Mouse (Mus musculus): ENCODE data around the gene Brinp2. TPM values are rescaled to one million over a fixed set of nuclear protein-coding genes. Genes with fewer than 3 reads are reported as not detected.

Brinp2 gene
- polyA plus RNA-seq (2015; fragmentation: Nextera tagmentation; extraction: Ambion mirVana) = 36.6 and 43.7 TPM in 2 replicates

DNA sequence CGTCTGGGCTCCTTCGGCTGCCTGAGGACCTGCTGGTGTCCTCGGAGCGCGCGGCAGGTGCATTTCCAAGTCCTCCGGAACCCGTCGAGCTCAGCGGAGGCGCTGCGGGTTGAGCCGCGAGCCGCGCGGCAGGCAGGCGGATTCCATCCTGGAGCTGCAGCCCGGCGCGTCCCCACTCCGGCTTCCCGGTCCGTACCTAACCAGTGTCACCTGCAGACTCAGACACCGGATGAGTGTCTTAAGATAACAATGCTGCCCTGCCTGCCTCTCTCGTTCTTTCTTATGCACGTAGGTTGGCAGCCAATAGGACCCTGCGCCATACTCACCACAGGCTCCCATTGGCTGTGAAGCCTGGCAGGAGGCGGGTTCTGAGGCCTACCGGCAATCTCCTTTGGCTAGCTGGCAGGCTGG lies at the start of gene Brinp2:
TSS of gene Brinp2 (minus strand) at position 276 of the 411 bp plus-strand sequence.
- Histone ChIP-seq H3K9me3 (replicated peaks; ENCODE audit: control insufficient read depth, low read length, poor library complexity, severe bottlenecking) (no peaks in the 10 kb centered on the region), H3K4me1 (ENCODE audit: control insufficient read depth, insufficient read depth, low read length) (peaks cover 30% of the 10 kb centered on the region), H3K4me2 (ENCODE audit: low read length) (peak within 1 kb of the TSS; percentile 71), H3K4me3 (ENCODE audit: low read depth, low read length) (peak within 1 kb of the TSS; percentile 82), H3K27ac (ENCODE audit: low read length) (peak within 1 kb of the TSS; percentile 90), H3K27me3 (ENCODE audit: control insufficient read depth, insufficient read depth, low read depth, low read length) (no peaks in the 10 kb centered on the region), H3K9ac (ENCODE audit: low read depth, low read length) (peak within 1 kb of the TSS; percentile 86), H3K36me3 (ENCODE audit: control insufficient read depth, insufficient read depth, low read length) (no peaks in the 10 kb centered on the region)
- peak; percentile 99 for ATAC-seq
- under 1% methylated on average over 30 of the region's 30 CpGs for WGBS

DNA sequence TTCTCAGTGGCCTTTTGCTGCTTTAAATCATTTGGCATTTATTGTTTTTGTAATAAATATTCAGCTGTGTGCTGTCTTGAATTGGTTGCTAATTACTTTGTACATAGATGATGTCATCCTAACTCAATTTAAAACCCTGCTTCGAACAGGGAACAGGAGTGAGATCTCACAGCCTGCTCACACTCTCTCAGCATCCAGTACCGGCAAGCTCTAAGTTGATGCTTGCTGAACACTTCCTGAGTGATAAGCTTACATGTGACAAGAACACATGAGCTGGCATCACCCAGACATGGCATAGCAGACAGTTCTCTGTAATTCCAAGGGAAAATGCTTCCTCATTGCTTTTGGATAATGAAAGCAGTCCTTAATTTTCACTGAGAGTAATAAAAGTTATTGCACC lies 44.8 kb upstream of the Brinp2 start:
- Histone ChIP-seq H3K36me3 (ENCODE audit: control insufficient read depth, insufficient read depth, low read length) (no peaks in the 10 kb centered on the region), H3K9me3 (replicated peaks; ENCODE audit: control insufficient read depth, low read length, poor library complexity, severe bottlenecking) (no peaks in the 10 kb centered on the region), H3K9ac (ENCODE audit: low read depth, low read length) (no peak overlapping the region), H3K27me3 (ENCODE audit: control insufficient read depth, insufficient read depth, low read depth, low read length) (no peaks in the 10 kb centered on the region), H3K27ac (ENCODE audit: low read length) (no peak overlapping the region), H3K4me1 (ENCODE audit: control insufficient read depth, insufficient read depth, low read length) (peaks cover 11% of the 10 kb centered on the region), H3K4me2 (ENCODE audit: low read length) (no peak overlapping the region), H3K4me3 (ENCODE audit: low read depth, low read length) (no peak overlapping the region)
- WGBS = 68% methylated on average over 2 of the region's 2 CpGs
- no peak for ATAC-seq

DNA sequence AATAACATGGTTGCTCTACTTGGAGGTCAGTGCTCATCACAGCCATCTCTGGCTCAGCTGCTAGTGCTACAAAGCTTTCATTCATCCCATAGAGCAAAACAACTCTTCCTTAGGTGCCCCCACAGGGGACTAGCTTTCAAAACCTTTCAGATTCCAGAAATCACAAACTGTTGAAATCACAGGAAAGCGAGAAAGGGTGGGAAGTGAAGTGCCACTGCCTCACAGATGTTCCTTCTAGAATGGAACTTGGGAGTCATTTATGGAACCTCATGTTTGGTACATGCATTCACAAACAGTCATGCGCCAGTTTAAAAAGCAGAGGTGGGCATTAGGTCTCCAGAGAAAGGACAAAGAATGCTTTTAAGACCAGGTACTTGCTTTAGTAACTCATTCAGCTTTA lies 40.9 kb upstream of the Brinp2 start:
- no peaks in the 10 kb centered on the region for H3K4me1 ChIP-seq (ENCODE audit: control insufficient read depth, insufficient read depth, low read length)
- no peak overlapping the region for H3K27ac ChIP-seq (ENCODE audit: low read length)
- no peaks in the 10 kb centered on the region for H3K27me3 ChIP-seq (ENCODE audit: control insufficient read depth, insufficient read depth, low read depth, low read length)
- H3K9ac ChIP-seq (ENCODE audit: low read depth, low read length) = no peak overlapping the region
- no peaks in the 10 kb centered on the region for H3K36me3 ChIP-seq (ENCODE audit: control insufficient read depth, insufficient read depth, low read length)
- ATAC-seq = no peak
- H3K4me2 ChIP-seq (ENCODE audit: low read length) = no peak overlapping the region
- H3K9me3 ChIP-seq (replicated peaks; ENCODE audit: control insufficient read depth, low read length, poor library complexity, severe bottlenecking) = no peaks in the 10 kb centered on the region
- no peak overlapping the region for H3K4me3 ChIP-seq (ENCODE audit: low read depth, low read length)
- 91% methylated on average over 2 of the region's 2 CpGs for WGBS

DNA sequence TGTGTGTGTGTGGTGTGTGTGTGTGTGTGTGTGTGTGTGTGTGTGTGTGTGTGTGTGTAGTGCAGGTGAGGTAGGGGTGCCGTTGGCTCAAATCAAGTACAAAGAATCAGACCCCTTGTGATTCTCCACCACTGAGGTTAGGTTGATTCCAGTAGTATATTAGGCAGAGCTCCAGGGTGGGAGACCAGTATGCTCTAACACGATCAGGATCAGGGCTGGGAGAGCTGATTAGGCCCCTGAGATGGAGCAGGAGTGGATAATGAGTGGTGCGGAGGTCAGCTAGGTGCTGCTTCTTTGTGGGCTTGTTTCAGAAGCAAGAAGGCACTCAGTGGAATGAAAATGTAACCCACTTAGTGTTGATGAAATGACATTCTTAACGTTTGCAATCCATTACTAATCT lies 34.6 kb upstream of the Brinp2 start:
- no peaks in the 10 kb centered on the region for H3K36me3 ChIP-seq (ENCODE audit: control insufficient read depth, insufficient read depth, low read length)
- no peak overlapping the region for H3K4me2 ChIP-seq (ENCODE audit: low read length)
- H3K4me3 ChIP-seq (ENCODE audit: low read depth, low read length) = no peak overlapping the region
- H3K27me3 ChIP-seq (ENCODE audit: control insufficient read depth, insufficient read depth, low read depth, low read length) = no peaks in the 10 kb centered on the region
- H3K9ac ChIP-seq (ENCODE audit: low read depth, low read length) = no peak overlapping the region
- WGBS = 51% methylated on average over 4 of the region's 4 CpGs
- ATAC-seq = no peak
- peaks cover 6% of the 10 kb centered on the region for H3K4me1 ChIP-seq (ENCODE audit: control insufficient read depth, insufficient read depth, low read length)
- no peaks in the 10 kb centered on the region for H3K9me3 ChIP-seq (replicated peaks; ENCODE audit: control insufficient read depth, low read length, poor library complexity, severe bottlenecking)
- no peak overlapping the region for H3K27ac ChIP-seq (ENCODE audit: low read length)

DNA sequence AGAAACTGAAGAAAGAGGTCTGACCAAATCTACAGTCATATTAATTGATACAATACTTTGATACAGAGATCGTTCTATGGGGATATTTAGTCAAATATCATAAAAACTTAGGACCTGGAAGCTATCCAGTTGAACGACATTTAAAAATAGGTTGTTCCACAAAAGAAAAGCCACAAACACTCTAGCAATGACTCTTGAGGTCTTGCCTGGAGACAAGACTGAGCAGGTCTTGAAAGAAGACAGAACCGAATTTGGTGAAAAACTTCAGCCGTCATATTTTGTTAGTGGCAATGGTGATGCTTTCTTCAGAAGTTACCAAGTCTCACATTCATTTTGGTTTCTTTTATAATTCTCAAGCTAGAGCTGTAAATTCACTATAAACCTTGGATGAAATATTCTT lies 32.9 kb upstream of the Brinp2 start:
- 97% methylated on average over 4 of the region's 4 CpGs for WGBS
- peaks cover 6% of the 10 kb centered on the region for H3K4me1 ChIP-seq (ENCODE audit: control insufficient read depth, insufficient read depth, low read length)
- no peak overlapping the region for H3K9ac ChIP-seq (ENCODE audit: low read depth, low read length)
- H3K4me3 ChIP-seq (ENCODE audit: low read depth, low read length) = no peak overlapping the region
- ATAC-seq = no peak
- no peak overlapping the region for H3K27ac ChIP-seq (ENCODE audit: low read length)
- no peak overlapping the region for H3K4me2 ChIP-seq (ENCODE audit: low read length)
- H3K9me3 ChIP-seq (replicated peaks; ENCODE audit: control insufficient read depth, low read length, poor library complexity, severe bottlenecking) = no peaks in the 10 kb centered on the region
- H3K27me3 ChIP-seq (ENCODE audit: control insufficient read depth, insufficient read depth, low read depth, low read length) = no peaks in the 10 kb centered on the region
- no peaks in the 10 kb centered on the region for H3K36me3 ChIP-seq (ENCODE audit: control insufficient read depth, insufficient read depth, low read length)

DNA sequence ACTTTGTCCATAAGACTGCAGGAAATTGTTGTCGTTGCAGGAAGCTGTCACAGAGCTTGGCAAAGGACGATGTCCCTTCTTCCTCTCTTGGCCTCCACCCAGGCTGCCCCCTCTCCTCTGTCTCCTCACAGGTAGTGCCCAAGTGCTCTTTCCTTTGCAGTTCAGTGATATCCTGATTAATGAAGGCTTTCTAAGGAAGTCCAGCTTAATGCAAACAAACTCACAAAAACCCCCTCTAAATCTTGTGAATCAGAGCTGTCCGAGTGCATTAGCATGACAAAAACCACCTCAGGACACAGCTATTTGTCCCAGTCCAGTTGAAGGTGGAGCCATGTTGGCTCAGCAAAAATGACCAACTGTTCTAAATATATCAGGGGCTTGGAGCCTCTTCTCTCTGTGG lies 30.7 kb upstream of the Brinp2 start:
- H3K9ac ChIP-seq (ENCODE audit: low read depth, low read length) = no peak overlapping the region
- no peaks in the 10 kb centered on the region for H3K9me3 ChIP-seq (replicated peaks; ENCODE audit: control insufficient read depth, low read length, poor library complexity, severe bottlenecking)
- H3K27ac ChIP-seq (ENCODE audit: low read length) = no peak overlapping the region
- no peak for ATAC-seq
- no peak overlapping the region for H3K4me3 ChIP-seq (ENCODE audit: low read depth, low read length)
- H3K27me3 ChIP-seq (ENCODE audit: control insufficient read depth, insufficient read depth, low read depth, low read length) = no peaks in the 10 kb centered on the region
- no peaks in the 10 kb centered on the region for H3K36me3 ChIP-seq (ENCODE audit: control insufficient read depth, insufficient read depth, low read length)
- WGBS = 24% methylated on average over 3 of the region's 3 CpGs
- H3K4me1 ChIP-seq (ENCODE audit: control insufficient read depth, insufficient read depth, low read length) = peaks cover 8% of the 10 kb centered on the region
- no peak overlapping the region for H3K4me2 ChIP-seq (ENCODE audit: low read length)

DNA sequence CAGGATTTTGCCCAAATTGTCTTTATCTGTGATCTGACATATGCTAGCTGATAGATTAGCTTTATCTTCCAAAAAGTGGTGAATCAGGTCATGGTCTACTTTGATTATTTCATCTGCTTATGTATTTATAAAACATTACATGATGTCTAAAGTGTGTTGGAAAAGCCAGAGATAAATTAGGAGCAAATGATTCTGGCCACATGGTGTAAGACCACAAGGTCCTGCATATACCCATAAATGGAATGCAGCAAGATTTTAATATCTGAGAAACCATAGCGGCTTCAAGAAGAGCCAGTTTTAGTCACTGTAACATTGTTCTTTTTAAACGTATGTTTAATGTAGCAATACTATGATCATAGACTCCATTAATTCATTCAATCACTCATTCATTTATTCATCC lies 29.2 kb upstream of the Brinp2 start:
- no peak for ATAC-seq
- WGBS = 94% methylated on average over 2 of the region's 2 CpGs

DNA sequence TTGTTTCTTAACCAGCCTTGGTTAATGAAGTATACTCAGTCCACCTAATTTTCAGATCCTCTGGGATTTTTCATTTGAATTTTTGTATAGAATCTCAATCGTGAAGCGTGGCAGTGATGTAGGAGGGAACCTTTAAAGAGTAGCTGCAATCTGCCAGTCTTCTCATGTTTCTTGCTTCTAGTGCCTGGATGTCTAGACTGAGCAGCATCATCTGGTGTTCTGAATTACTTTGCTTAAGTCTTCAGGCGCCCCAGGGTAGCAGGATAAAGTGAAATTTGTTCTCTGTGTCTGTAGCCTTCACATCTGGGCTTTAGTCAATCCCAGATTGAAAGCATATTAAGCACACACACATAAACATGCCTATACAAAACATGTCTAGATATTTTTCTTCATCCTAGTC lies 27.1 kb upstream of the Brinp2 start:
- H3K9ac ChIP-seq (ENCODE audit: low read depth, low read length) = no peak overlapping the region
- no peak for ATAC-seq
- H3K27ac ChIP-seq (ENCODE audit: low read length) = no peak overlapping the region

More for the DNA sequence above, 29.2 kb upstream of the Brinp2 start:
- H3K4me1 ChIP-seq (ENCODE audit: control insufficient read depth, insufficient read depth, low read length) = peaks cover 7% of the 10 kb centered on the region
- H3K4me3 ChIP-seq (ENCODE audit: low read depth, low read length) = no peak overlapping the region
- H3K27me3 ChIP-seq (ENCODE audit: control insufficient read depth, insufficient read depth, low read depth, low read length) = no peaks in the 10 kb centered on the region
- no peaks in the 10 kb centered on the region for H3K36me3 ChIP-seq (ENCODE audit: control insufficient read depth, insufficient read depth, low read length)
- H3K27ac ChIP-seq (ENCODE audit: low read length) = no peak overlapping the region
- H3K9me3 ChIP-seq (replicated peaks; ENCODE audit: control insufficient read depth, low read length, poor library complexity, severe bottlenecking) = no peaks in the 10 kb centered on the region
- H3K4me2 ChIP-seq (ENCODE audit: low read length) = no peak overlapping the region
- no peak overlapping the region for H3K9ac ChIP-seq (ENCODE audit: low read depth, low read length)

DNA sequence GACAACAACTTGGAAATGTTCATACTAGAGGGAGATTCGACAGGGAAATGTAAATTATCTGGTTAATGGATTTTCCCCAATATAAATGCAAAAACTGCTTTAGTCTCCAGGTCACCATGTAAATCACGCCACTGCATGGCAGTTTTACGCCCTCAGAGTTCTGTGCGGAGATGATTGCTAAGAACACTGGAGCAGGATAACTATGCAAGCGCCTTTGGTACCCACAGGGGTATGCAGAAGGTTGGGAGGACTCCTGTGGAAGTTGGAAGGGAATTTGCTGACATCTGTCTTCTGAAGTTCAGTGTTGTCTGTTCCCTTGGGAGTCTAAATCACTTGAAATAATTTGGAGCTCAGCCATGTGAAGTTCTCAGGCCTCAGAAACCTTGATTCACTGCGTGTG lies 26.2 kb upstream of the Brinp2 start:
- no peak for ATAC-seq
- 79% methylated on average over 6 of the region's 6 CpGs for WGBS

More for the DNA sequence above, 27.1 kb upstream of the Brinp2 start:
- no peaks in the 10 kb centered on the region for H3K36me3 ChIP-seq (ENCODE audit: control insufficient read depth, insufficient read depth, low read length)
- H3K4me2 ChIP-seq (ENCODE audit: low read length) = no peak overlapping the region
- H3K27me3 ChIP-seq (ENCODE audit: control insufficient read depth, insufficient read depth, low read depth, low read length) = no peaks in the 10 kb centered on the region
- no peaks in the 10 kb centered on the region for H3K9me3 ChIP-seq (replicated peaks; ENCODE audit: control insufficient read depth, low read length, poor library complexity, severe bottlenecking)
- peaks cover 3% of the 10 kb centered on the region; the same call in 1 of the 2 replicates for H3K4me1 ChIP-seq (ENCODE audit: control insufficient read depth, insufficient read depth, low read length)
- 92% methylated on average over 3 of the region's 3 CpGs for WGBS
- H3K4me3 ChIP-seq (ENCODE audit: low read depth, low read length) = no peak overlapping the region

More for the DNA sequence above, 26.2 kb upstream of the Brinp2 start:
- H3K9me3 ChIP-seq (replicated peaks; ENCODE audit: control insufficient read depth, low read length, poor library complexity, severe bottlenecking) = no peaks in the 10 kb centered on the region
- no peak overlapping the region for H3K27ac ChIP-seq (ENCODE audit: low read length)
- no peak overlapping the region for H3K9ac ChIP-seq (ENCODE audit: low read depth, low read length)
- H3K36me3 ChIP-seq (ENCODE audit: control insufficient read depth, insufficient read depth, low read length) = no peaks in the 10 kb centered on the region
- H3K27me3 ChIP-seq (ENCODE audit: control insufficient read depth, insufficient read depth, low read depth, low read length) = no peaks in the 10 kb centered on the region
- H3K4me1 ChIP-seq (ENCODE audit: control insufficient read depth, insufficient read depth, low read length) = peaks cover 3% of the 10 kb centered on the region; the same call in 1 of the 2 replicates
- no peak overlapping the region for H3K4me2 ChIP-seq (ENCODE audit: low read length)
- H3K4me3 ChIP-seq (ENCODE audit: low read depth, low read length) = no peak overlapping the region

All from midbrain, embryonic 16.5 days (tissue).